Mouse (Mus musculus): ENCODE results near the gene Nacad.

DNA sequence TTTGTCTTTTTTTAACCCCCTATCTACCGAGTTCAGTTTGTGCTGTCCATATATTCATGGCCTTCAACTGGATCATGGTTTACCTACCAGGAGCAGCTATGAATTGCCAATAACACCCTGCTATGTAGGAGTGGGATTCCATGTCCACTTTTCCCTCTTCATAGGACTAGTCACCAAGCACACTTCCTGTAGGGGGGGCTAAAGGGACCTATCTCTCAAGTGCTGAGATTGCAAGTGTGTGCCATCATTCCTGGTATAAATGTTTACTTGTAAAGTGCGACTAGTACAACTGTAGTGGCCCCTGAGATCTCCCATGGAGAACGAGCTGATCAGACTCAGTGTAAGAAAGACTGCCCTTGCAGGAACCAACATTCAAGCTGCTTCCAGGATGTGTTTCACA lies 47.6 kb downstream of the Nacad start:
- TF ChIP-seq CTCF (IDR thresholded peaks at IDR 0.05; ENCODE audit: control insufficient read depth, insufficient read depth, insufficient read length) (no peak), MAX (IDR thresholded peaks at IDR 0.05) (no peak), USF1 (IDR thresholded peaks at IDR 0.05; ENCODE audit: low read depth) (no peak), CEBPB (IDR thresholded peaks at IDR 0.05; ENCODE audit: low read depth) (no peak), FOSL1 (IDR thresholded peaks at IDR 0.05; ENCODE audit: insufficient read depth, low read length, poor library complexity, severe bottlenecking) (no peak), MYOD1 (IDR thresholded peaks at IDR 0.05; ENCODE audit: control insufficient read depth, insufficient read length, low read depth) (no peak), MYOG (IDR thresholded peaks at IDR 0.05; ENCODE audit: control insufficient read depth, extremely low read depth, insufficient read length) (no peak)
